Mouse (Mus musculus) heart, adult 9 months (tissue): ENCODE results near the gene Tcl1b5.
"Not testable (repeated sequence)": the region's sequence is repeated elsewhere in the genome, so short reads cannot be mapped to it uniquely, and the experiment has no call there.

ENCODE experiments used
- DNase-seq, 2 experiments: peaks; one replicate each; pipeline ENCODE4 v3.0.0; 2022; ENCODE audit warnings: low spot score in 2 of 2

Tcl1b5 gene

DNA sequence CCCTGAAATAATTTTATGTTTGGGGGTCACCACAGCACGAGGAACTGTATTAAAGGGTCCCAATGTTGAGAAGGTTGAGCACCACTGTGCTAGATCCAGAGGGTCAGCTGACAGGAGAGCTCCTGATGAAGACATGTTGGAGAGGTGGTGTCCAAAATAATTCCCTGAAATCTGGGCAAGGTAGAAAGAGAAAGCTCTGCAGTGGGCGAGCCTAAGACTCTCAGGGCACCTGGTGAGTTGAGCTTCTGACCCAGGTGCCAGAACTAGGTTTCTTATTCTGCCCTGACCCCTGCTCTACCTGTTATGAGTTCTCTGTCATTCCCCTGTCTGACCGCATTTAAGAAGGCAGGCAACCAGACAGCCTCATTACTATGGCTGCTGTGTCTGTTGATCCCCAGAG lies at the start of gene Tcl1b5:
Gene Tcl1b5, plus strand, starts transcription at position 301 of the 400 bp plus-strand sequence.
- DNase-seq: not testable (repeated sequence)

DNA sequence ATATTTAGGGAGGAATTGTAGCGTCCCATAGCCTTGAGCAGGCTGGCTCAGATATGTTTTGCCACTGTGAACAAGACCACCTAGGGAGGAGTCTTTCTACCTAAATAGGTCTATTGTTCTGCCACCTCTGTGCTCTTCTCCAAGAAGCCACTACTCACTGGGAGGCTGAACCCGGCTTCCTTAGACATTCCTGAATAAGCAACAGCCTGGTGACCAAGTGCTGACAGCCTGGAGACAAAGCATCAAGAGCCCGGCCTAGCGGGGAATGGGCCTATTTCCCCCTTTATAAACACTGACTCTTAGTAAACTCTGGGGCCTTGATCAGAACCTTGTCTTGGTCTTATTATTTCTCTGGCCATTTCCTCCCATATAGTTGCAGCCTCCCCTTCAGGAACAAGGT lies 49.6 kb upstream of the Tcl1b5 start:
- DNase-seq: no peak

DNA sequence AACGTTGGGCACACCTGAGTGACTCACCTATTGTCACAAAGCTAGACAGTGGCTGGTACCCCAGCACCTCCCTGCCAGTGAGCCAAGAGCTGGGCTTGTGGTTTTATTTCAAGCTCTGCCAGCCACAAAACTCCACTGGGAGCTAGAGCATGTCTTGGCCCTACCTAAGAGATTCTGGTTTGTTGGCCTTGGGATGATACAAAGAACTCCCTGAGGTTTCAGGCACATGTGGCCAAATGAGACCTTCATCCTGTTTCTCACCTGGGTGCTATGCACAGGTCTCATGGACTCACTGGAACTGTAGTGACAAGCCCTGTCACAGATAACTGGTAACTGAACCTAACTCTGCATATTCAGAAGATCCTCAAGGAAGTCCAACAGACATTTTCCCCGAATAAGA lies 48.5 kb upstream of the Tcl1b5 start:
- no peak for DNase-seq

DNA sequence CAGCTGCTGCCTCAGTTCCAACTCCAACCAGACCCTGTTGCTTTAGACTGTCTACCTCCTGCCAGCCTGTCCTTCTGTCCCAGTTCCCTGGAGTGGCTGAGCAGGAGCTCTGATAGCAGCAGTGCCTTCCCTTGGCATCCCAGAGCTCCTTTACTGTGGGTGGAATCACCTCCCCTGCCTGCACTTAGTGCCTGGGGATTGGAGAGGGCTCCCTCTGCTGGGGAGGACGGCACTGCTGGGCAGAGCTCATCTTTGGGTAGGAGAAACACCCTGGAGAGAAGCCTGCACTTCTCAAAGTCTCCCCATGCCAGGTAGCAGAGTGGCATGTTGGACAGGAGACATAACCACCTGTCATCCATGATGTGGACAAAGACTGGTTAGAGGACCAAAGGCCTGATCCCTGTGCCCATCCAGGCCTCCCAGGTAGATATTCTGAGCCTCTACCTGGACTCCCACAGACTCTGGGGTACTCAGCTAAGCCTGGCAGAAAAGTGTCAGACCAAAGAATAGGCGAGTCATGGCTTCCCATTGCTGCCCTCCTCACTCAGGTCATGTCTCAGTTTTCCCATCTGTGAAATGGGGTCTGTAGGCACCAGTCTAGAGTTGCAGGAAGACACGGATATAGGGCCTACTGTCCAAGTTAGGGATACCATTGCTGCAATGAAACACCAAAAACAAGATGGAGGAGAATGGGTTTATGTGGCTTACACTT lies 46.5 kb upstream of the Tcl1b5 start:
- DNase-seq: not testable (repeated sequence)

DNA sequence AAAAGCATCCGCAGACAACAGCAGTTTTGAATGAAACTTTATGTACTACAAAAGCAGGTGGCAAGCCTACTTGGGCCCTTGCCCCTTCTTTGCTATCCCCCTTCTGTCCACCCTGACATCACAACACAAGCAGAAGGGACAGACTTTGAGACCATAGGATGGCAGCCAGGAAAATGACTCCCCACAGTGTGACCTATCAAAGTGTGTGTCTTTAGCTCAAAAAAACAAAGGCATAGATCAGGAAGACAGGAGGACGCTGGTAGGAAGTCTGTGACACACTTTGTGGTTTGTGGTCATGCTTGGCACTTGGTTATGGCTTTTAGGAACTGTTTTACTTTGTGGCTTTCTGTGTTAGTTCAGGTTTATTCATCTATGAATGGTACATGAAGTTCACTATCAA lies 42.0 kb upstream of the Tcl1b5 start:
- not testable (repeated sequence) for DNase-seq

DNA sequence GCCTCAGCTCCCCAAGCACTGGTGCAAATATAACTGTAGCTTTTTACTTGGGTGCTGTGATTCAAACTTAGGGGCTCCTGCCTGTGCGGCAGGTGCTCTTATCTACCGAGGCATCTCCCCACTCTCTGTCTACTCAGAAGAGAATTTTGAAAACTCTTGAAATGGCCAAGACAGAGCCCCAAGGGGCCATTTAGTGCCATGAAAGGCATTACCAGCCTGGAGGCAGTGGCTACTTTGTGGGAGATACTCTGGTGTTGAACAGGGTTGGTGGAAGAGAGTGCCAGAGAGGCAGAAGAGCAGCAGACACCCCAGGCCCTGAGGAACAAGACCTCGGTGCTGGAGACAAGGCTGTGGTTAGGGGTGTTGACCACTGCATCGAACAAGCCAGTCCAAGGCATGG lies 41.3 kb upstream of the Tcl1b5 start:
- DNase-seq: not testable (repeated sequence)

DNA sequence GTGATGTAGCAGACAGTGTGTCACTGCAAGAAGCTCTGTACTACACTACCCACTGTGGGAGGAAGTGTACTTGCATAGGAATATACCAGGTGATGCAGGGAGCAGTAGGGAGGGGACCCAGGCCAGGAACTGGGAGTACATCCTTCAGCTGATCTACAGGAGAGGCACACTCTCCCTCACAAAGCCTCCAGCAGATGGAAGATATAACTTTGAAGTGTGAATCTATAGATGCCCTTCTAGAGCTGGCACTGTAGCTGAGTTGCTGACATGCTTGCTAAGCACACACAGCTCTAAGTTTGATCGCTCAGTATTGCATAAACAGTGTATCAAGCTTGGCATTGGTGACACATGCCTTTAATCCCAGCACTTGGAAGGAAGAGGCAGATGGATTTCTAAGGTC lies 38.4 kb upstream of the Tcl1b5 start:
- not testable (repeated sequence) for DNase-seq

DNA sequence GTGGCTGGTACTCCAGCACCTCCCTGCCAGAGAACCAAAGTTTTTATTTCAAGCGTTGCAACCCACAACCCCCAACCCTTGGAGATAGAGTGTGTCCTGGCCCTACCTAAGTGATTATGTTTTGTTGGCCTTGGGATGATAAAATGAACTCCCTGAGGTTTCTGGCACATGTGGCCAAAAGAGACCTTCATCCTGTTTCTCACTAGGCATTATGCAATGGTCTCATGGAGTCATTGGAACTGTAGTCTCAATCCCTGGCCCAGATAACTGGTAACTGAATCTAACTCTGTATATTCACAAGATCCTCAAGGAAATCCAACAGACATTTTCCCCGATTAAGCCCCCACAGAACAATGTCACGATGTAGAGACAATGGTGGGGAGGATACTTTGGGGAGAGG lies 33.0 kb upstream of the Tcl1b5 start:
- DNase-seq: no peak

DNA sequence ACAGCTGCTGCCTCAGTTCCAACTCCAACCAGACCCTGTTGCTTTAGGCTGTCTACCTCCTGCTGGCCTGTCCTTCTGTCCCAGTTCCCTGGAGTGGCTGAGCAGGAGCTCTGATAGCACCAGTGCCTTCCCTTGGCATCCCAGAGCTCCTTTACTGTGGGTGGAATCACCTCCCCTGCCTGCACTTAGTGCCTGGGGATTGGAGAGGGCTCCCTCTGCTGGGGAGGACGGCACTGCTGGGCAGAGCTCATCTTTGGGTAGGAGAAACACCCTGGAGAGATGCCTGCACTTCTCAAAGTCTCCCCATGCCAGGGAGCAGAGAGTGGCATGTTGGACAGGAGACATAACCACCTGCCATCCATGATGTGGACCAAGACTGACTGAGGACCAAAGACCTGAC lies 31.2 kb upstream of the Tcl1b5 start:
- DNase-seq: not testable (repeated sequence)

DNA sequence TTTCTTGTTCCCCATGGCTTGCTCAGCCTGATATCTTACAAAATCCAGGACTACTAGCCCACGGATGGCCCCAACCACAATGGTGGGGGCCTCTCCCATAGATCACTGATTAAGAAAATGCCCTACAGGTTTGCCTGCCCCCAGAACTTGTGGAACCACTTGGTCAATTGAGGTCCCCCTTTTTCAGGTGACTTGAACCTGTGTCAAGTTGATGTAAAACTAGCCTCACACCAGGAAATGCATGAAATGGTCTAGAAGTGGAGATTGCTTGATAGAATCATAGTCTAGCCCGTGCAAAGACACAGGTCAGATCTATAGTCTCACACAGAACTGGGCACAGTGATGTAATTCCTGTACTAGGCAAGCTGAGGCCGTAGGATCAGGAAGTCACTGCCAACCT lies 30.4 kb upstream of the Tcl1b5 start, which contains the start of gene Tcl1b2:
Gene Tcl1b2, plus strand, starts transcription at position 301 of the 400 bp plus-strand sequence.
- DNase-seq: no peak

DNA sequence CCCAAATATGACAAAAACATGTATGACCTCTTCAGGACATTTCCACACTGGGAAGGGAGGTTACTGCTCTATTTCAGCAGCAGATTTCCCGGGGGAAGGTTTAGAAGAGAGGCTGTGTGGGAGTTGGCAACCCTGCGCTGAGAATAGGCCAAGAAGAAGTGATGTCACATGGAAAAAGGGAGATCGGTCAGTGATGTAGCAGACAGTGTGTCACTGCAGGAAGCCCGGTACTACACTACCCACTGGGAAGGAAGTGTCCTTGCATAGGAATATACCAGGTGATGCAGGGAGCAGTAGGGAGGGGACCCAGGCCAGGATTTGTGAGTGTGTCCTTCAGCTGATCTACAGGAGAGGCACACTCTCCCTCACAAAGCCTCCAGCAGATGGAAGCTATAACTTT lies 20.9 kb upstream of the Tcl1b5 start:
- not testable (repeated sequence) for DNase-seq

DNA sequence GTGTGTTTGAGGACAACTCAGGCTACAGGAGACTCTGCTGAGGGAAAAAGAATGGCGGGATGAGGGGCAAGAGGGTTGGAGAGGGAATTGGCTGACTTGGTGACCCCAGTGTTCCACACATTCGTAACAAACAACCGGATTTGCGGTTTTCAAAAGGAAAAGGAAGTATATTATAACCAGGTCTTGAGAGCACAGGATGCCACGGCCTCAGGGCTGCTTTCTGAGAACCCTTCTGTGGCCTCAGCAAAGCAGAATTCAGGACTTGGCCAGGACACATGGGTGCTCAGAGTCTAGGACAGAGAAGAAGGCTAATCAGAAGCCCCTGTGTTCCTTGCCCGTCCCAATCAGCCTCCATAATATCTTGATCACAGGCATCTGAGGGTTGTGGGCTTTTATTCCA lies 17.3 kb upstream of the Tcl1b5 start:
- no peak for DNase-seq

DNA sequence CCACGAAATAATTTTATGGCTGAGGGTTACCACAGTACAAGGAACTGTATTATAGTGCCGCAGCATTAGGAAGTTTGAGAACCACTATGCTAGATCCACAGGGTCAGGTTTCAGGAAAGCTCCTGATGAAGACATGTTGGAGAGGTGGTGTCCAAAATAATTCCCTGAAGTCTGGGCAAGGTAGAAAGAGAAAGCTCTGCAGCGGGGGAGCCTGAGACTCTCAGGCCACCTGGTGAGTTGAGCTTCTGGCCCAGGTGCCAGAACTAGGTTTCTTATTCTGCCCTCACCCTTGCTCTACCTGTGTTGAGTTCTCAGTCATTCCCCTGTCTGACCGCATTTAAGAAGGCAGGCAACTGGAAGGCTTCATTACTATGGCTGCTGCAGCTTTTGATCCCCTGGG lies 16.8 kb upstream of the Tcl1b5 start, which contains the start of gene Tcl1b1:
Gene Tcl1b1, plus strand, starts transcription at position 301 of the 400 bp plus-strand sequence.
- DNase-seq: no peak

DNA sequence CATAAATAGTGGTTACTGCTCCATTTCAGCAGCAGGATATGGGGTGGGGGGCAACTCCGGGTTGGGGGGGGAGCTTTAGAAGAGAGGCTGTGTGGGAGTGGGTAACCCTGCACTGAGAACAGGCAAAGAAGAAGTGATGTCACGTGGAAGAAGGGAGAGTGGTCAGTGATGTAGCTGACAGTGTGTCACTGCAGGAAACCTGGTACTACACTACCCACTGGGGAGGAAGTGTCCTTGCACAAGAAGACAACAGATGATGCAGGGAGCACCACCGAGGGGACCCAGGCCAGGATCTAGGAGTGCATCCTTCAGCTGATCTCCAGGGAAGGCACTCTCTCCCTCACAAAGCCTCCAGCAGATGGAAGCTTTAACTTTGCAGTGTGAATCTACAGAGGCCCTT lies 9.4 kb upstream of the Tcl1b5 start:
- DNase-seq: no peak

DNA sequence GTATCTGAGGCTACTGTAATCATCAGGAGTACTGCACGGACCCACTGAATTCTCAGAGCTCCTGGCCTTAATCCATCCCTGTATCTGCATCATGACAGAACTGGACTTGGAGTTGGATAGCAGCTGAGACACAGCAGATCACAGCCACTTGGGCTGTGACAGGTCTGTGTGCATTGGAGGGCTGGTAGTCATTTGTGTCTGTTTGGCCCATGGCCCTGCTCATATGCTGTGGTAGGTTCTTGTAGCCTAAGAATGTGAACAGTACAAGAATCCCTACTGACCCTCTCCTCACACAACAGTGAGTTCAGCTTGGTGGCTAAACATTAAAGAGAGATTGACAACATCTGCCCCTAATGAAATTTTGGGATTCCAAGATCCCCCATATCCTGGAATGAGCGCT lies 2.8 kb upstream of the Tcl1b5 start:
- no peak for DNase-seq

DNA sequence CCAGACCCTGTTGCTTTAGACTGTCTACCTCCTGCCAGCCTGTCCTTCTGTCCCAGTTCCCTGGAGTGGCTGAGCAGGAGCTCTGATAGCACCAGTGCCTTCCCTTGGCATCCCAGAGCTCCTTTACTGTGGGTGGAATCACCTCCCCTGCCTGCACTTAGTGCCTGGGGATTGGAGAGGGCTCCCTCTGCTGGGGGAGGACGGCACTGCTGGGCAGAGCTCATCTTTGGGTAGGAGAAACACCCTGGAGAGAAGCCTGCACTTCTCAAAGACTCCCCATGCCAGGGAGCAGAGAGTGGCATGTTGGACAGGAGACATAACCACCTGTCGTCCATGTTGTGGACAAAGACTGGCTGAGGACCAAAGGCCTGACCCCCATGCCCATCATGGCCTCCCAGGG lies 1.8 kb upstream of the Tcl1b5 start:
- not testable (repeated sequence) for DNase-seq

DNA sequence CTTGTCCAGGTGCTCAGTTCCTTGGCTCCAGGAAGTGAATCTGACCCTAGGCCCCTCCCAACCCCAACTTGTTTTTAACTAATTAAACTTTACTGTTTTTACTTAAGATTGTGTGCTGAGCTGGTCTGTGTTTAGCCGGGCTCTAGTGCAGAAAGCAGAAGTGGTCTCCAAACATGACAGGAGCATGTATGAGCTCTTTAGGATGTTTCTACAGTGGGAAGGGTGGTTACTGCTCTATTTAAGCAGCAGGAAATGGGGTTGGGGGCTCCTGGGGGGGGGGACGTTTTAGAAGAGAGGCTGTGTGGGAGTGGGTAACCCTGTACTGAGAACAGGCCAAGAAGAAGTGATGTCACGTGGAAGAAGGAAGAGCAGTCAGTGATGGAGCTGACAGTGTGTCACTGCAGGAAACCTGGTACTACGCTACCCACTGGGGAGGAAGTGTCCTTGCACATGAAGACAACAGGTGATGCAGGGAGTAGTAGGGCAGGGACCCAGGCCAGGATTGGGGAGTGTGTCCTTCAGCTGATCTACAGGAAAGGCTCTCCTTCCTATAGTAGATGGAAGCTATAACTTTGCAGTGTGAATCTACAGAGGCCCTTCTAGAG lies 5.0 kb downstream of the Tcl1b5 start:
- DNase-seq: not testable (repeated sequence)

DNA sequence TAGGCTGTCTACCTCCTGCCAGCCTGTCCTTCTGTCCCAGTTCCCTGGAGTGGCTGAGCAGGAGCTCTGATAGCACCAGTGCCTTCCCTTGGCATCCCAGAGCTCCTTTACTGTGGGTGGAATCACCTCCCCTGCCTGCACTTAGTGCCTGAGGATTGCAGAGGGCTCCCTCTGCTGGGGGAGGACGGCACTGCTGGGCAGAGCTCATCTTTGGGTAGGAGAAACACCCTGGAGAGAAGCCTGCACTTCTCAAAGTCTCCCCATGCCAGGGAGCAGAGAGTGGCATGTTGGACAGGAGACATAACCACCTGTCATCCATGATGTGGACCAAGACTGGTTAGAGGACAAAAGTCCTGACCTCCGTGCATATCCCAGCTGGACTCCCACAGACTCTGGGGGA lies 12.8 kb downstream of the Tcl1b5 start:
- DNase-seq: not testable (repeated sequence)

DNA sequence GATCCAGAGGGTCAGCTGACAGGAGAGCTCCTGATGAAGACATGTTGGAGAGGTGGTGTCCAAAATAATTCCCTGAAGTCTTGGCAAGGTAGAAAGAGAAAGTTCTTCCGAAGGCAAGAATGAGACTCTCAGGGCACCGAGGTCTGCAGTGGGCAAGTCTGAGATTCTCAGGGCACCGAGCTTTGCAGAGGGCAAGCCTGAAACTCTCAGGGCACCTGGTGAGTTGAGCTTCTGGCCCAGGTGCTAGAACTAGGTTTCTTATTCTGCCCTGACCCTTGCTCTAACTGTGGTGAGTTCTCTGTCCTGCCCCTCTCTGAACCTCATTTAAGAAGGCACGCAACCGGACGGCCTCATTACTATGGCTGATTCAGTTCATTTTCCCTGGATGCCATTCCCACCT lies 14.6 kb downstream of the Tcl1b5 start, which contains the start of gene Tcl1b3:
Gene Tcl1b3, plus strand, starts transcription at position 301 of the 400 bp plus-strand sequence.
- DNase-seq: not testable (repeated sequence)

DNA sequence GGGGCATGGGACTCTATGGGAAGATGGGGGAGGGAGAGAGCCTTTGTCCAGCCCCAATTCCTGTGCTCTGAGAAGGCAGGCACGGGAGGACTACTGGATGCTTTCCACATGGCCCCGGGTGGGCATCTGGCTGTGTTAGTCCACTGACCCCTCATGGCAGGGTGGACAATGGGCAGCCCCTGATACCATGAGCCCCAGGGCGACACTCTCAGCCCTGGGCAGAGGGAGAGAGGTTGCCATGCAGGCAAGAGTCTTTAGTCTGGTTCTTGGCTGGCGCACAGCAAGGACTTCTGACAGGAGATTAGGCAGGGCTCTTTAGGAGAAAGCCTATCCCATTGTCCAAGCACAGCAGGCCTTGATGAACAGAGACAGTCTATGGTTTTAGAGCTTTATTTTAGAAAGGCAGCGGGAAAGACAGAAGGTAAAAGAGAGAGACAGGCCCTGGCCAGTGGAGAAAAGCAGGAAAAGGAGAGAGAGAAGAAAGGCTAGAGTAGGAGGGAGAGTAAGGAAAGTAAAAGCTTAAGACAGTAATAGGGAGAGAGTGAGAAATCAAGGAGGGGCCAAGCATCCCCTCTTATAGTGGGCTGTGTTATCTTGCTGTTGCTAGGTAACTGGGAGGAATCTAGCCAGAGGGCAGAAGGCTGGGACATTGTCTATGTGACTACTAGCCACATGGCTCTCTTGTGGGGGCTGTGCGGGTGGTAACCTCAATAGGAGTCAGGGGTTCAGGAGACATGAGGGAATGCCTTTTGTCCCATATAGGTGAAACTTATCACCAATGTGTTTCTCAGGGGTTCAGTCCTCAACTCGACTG lies 23.7 kb downstream of the Tcl1b5 start:
- DNase-seq: not testable (repeated sequence)

DNA sequence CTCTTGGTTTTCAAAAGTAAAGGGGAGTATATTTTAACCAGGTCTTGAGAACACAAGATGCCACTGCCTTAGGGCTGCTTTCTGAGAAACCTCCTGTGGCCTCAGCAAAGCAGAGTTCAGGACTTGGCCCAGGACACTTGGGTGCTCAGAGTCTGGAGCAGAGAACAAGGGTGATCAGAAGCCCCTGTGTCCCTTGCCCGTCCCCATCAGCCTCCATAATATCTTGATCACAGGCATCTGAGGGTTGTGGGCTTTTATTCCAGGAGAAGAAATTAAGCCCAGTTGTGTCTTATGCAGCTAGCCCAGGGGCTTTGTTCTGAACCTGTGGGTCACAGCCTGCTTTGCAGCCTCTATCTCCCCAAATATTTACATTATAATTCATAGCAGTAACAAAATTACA lies 25.5 kb downstream of the Tcl1b5 start, which contains the start of gene Tcl1b4:
Gene Tcl1b4, plus strand, starts transcription at position 301 of the 400 bp plus-strand sequence.
- DNase-seq: not testable (repeated sequence)

DNA sequence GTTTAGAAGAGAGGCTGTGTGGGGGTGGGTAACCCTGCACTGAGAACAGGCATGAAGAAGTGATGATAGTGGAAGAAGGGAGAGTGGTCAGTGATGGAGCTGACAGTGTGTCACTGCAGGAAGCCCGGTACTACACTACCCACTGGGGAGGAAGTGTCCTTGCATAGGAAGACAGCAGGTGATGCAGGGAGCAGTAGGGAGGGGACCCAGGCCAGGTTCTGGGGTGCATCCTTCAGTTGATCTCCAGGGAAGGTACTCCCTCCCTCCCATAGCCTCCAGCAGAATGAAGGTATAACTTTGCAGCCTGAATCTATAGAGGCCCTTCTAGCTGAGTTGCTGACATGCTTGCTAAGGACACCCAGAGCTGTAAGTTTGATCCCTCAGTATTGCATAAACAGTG lies 30.9 kb downstream of the Tcl1b5 start:
- DNase-seq: no peak
